Mouse (Mus musculus) thymus, adult 2 months (tissue): Measurements from ENCODE around the gene Kif1c.

Experiments used
- CTCF ChIP-seq: fragments of 200-500 bp; IDR thresholded peaks from 2 replicates; pipeline ENCODE4 v1.5.1; 2012; ENCODE audit warnings: mild to moderate bottlenecking, control low read depth, low read length, moderate library complexity, borderline replicate concordance; ENCODE audit not compliant: control insufficient read depth, poor library complexity, insufficient read depth; ENCODE audit errors: extremely low read depth
- POLR2A ChIP-seq: fragments of 200-500 bp; IDR thresholded peaks from 2 replicates; pipeline ENCODE4 v1.6.1; 2012; ENCODE audit warnings: mild to moderate bottlenecking, low read length, control low read depth, moderate library complexity; ENCODE audit not compliant: control insufficient read depth, poor library complexity, insufficient read depth; ENCODE audit errors: extremely low read depth

- peak; percentile 59 for TF ChIP-seq POLR2A
- peak; percentile 92 for TF ChIP-seq CTCF
Measured at GRCm38 (mm10) chr11:70687601-70688199, 12.6 kb upstream of the Kif1c start, which contains the start of gene Camta2.
